Mouse (Mus musculus): ENCODE measurements around the gene Tnfsf9.

DNA sequence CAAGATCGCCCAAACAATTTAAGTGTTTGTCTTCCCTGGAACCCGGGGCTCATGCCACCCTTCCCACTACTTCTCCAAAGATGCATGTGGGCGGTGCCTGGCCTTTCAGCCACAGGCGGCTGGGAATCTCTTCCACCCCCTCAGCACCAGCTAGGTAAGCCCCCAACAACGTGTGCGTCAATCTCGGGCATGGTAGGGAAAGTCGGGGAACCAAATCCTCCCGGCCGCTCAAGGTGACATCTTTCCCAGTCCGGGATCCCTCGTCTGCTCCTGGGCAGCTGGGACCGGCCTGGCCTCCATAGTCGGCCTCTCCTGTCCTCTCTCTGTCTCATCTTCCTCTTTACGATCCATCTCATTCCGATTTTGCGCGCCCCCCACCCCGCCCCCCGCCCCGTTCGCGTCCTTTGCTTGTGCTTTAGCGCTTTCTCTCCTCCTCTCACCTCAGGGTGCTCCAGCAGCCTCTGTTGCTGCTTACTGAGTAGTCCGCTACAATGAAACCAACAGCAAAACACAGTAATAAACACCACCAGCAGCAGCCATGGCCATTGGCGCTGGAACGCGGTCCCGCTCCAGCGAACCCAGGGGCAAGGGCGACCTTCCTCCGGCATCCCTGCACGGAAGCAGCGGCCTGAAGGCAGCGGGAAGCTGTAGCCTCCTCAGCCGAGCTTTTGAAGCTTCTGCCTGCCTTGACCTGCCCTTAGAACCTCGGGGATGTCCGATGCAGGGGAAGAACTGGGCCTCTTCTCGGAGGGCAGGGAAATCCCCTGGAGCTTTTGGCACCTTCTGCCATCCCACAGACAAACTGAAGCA, 44.1 kb downstream of the Tnfsf9 start, which contains the start of gene Cd70:
- TF ChIP-seq EP300 (optimal IDR thresholded peaks at IDR 0.05) (no peak), CTCF (IDR thresholded peaks at IDR 0.05; ENCODE audit: low read depth) (no peak)
